Mouse (Mus musculus) embryonic facial prominence, embryonic 13.5 days (tissue): ENCODE measurements around the gene Rab25. TPM values are rescaled to one million over a fixed set of nuclear protein-coding genes. Genes with fewer than 3 reads are reported as not detected.

Experiments used
- ATAC-seq: fragments of 200-750 bp; cut with Nextera tagmentation; 2 replicates; pipeline ENCODE4 v1.8.0; 2017; ENCODE audit warnings: low read depth; ENCODE audit not compliant: insufficient number of reproducible peaks, insufficient read depth, low FRiP score, low TSS enrichment
- H3K27ac ChIP-seq: fragments of 300-500 bp; sonication (generic); 2 replicates; pipeline ENCODE4 v1.5.1; 2015; ENCODE audit warnings: moderate library complexity, mild to moderate bottlenecking, inconsistent platforms
- H3K27me3 ChIP-seq: fragments of 300-500 bp; sonication (generic); 2 replicates; pipeline ENCODE4 v1.6.1; 2015; ENCODE audit warnings: mild to moderate bottlenecking, inconsistent platforms
- H3K36me3 ChIP-seq: fragments of 300-500 bp; sonication (generic); 2 replicates; pipeline ENCODE4 v1.6.1; 2015; ENCODE audit warnings: mild to moderate bottlenecking, inconsistent platforms
- H3K4me1 ChIP-seq: fragments of 300-500 bp; sonication (generic); 2 replicates; pipeline ENCODE4 v1.6.1; 2015; ENCODE audit warnings: inconsistent platforms
- H3K4me2 ChIP-seq: fragments of 300-500 bp; sonication (generic); 2 replicates; pipeline ENCODE4 v1.6.1; 2015; ENCODE audit warnings: moderate library complexity, mild to moderate bottlenecking, inconsistent platforms
- H3K4me3 ChIP-seq: fragments of 300-500 bp; sonication (generic); 2 replicates; pipeline ENCODE4 v1.5.1; 2015; ENCODE audit warnings: mild to moderate bottlenecking, inconsistent platforms
- H3K9ac ChIP-seq: fragments of 300-500 bp; sonication (generic); 2 replicates; pipeline ENCODE4 v1.6.1; 2015; ENCODE audit warnings: mild to moderate bottlenecking, inconsistent platforms
- H3K9me3 ChIP-seq: fragments of 300-500 bp; sonication (generic); 2 replicates; pipeline ENCODE4 v1.6.1; 2016; ENCODE audit warnings: inconsistent platforms
- WGBS: fragments of 180-500 bp; shearing (Covaris S2); methylation state at CpG from one replicate; pipeline ENCODE4 v1.1.7; 2015; ENCODE audit warnings: mixed read lengths; 5-methylcytosine and 5-hydroxymethylcytosine counted together
- polyA plus RNA-seq: library from polyadenylated mRNA; unstranded; fragments of >200 nt; fragmentation: Nextera tagmentation; extraction: Ambion mirVana; gene quantifications from 2 replicates; pipeline ENCODE4 v1.2.1, GENCODE M21; 2015

Rab25 gene
- polyA plus RNA-seq, 1 experiment from 2014 or later = 19.5 TPM

DNA sequence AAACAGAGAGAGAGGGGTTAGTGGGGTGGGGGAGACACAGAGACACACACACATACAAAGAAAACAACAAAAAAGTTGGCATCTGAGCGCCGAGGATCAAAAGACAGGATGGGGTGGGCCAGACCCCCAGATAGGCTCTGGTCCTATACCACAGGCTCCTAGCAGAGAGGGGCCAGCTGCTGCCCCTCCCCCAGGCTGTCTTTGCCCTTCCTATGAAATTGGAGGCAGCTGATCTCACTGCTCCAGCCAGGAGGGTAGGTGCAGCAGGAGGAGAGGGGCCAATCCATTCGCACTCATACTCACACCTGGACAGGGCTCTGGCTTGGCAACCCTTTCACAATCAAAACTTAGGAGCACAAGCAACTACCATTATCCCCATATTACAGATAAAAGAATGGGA is 38.9 kb downstream of the Rab25 start:
- no peak for ATAC-seq
- H3K4me2 ChIP-seq = peak overlapping the region; percentile 59
- H3K27ac ChIP-seq = peak overlapping the region; percentile 91
- H3K4me1 ChIP-seq = peaks cover 83% of the 10 kb centered on the region
- no peaks in the 10 kb centered on the region for H3K9me3 ChIP-seq
- H3K27me3 ChIP-seq = no peaks in the 10 kb centered on the region
- 53% methylated on average over 3 of the region's 3 CpGs for WGBS
- peak overlapping the region; percentile 63 for H3K9ac ChIP-seq
- H3K36me3 ChIP-seq = no peaks in the 10 kb centered on the region
- H3K4me3 ChIP-seq = peak overlapping the region; percentile 33

DNA sequence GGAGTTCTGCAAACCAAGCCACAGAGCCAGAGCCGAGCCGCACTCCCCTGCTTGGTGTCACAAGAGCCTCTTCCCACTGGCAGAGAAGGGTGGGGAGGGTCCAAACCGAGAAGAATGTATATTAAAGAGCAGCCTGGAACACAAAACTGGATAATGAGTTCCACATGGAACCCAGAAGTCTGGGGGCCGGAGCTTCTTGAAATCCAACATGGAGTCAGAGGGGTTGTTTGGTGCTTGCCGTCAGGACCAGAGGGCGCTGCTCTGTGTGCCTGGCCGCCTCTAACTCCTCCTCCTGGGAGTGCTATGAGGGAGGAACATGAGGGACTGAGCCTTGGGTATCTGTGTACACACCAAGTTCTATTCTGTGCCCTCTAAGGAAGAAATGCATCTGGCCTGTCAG is 42.3 kb downstream of the Rab25 start:
- Histone ChIP-seq H3K36me3 (peaks cover under 1% of the 10 kb centered on the region; the same call in 1 of the 2 replicates), H3K27me3 (no peaks in the 10 kb centered on the region), H3K4me3 (0 out of 2 replicates have a peak overlapping the region, but pooled peaks have one; percentile 6), H3K9ac (peak overlapping the region; percentile 51; the same call in 1 of the 2 replicates), H3K9me3 (no peaks in the 10 kb centered on the region), H3K27ac (peak overlapping the region; percentile 99), H3K4me2 (peak overlapping the region; percentile 43), H3K4me1 (peaks cover 72% of the 10 kb centered on the region)
- ATAC-seq = no peak
- WGBS = 22% methylated on average over 7 of the region's 7 CpGs

DNA sequence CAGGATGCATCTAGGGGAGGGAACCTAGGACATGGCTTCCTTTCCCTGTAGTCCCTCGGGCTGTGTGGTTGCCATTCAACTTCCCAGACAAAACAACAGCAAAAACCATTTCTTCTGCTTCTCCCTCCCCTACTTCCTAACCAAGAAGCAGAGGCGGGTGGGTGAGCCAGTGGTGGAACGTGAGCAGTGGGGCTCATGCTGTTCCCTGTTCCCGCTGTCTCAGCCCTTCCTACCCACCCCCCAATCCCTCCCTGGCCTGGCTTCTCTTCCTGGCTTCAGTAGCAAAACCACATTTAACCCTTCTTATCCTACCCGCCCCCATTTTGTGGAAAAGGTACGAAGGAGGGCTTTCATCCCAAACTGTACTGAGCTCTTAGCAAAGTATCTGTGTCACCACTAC is 43.0 kb downstream of the Rab25 start:
- H3K4me2 ChIP-seq = peak overlapping the region; percentile 43
- H3K4me1 ChIP-seq = peaks cover 72% of the 10 kb centered on the region
- 0 out of 2 replicates have a peak overlapping the region, but pooled peaks have one; percentile 51 for H3K9ac ChIP-seq
- peaks cover 5% of the 10 kb centered on the region for H3K36me3 ChIP-seq
- H3K27me3 ChIP-seq = no peaks in the 10 kb centered on the region
- 0 out of 2 replicates have a peak overlapping the region, but pooled peaks have one; percentile 6 for H3K4me3 ChIP-seq
- H3K9me3 ChIP-seq = no peaks in the 10 kb centered on the region
- no peak for ATAC-seq
- peak overlapping the region; percentile 99 for H3K27ac ChIP-seq
- 27% methylated on average over 6 of the region's 6 CpGs for WGBS

DNA sequence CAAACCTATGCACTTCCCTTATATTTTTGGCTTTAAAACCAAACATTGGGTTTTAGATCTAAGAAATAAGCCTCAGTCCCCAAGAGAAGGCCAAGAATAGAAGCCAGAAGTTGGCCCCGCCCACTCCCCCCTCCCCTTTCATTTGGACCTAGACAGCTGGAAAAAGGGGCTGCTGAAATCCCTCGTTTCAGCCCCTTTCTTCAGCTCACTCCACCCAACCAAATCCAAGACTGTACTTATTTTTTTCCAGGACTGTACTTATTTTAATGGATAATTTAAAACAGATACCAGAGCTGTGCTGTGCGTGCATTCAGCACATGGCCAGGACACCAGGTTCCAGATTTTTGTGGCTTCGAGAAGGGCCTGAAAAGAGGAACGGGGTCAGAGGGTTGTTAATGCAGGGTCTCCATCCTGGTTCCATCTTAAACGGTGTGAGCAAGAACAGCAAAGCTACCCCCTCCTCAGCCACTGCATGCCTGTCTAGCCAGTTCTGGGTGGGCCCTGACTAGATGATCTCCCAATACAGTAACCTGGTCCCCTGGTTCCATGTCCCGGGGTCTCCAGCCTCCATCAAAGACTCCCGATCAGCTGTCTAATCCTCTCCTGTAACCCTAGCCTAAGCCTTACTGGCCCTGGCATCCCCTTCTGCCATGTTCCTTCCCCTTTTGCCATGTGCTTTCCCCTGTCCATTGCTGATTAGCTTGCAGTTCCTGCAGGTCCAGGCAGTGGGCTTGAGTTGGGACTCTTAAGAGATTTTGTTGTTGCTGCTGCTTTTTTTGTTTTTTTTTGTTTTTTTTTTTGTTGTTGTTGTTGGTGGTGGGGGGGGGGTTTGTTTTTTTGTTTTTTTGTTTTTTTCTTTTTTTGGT is 44.0 kb downstream of the Rab25 start:
- peaks cover 68% of the 10 kb centered on the region for H3K4me1 ChIP-seq
- H3K4me3 ChIP-seq = peak overlapping the region; percentile 96
- H3K27ac ChIP-seq = peak overlapping the region; percentile 99
- 13% methylated on average over 8 of the region's 8 CpGs for WGBS
- peak overlapping the region; percentile 27 for H3K9ac ChIP-seq
- H3K4me2 ChIP-seq = peak overlapping the region; percentile 91
- ATAC-seq = peak; percentile 33; the same call in 1 of the 2 replicates
- no peaks in the 10 kb centered on the region for H3K9me3 ChIP-seq
- no peaks in the 10 kb centered on the region for H3K27me3 ChIP-seq
- peaks cover 13% of the 10 kb centered on the region for H3K36me3 ChIP-seq

DNA sequence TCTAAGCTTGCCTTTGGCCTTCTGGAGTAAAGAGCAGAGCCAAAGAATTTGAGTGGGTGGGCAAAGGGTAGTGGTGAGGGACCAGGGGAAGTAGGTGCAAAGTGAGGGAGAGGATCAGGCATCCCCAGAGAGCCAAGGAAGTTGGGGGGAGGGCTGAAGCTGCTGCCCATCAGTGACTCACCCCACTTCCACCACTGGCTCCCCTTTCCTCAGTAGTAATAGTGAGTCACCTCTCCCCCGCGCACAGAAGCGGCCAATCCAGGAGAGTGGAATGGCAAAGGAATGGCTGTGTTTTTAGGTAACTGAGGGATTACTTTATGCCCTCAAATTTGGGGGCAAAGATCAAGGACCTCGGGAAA is 44.6 kb downstream of the Rab25 start:
- H3K27me3 ChIP-seq = no peaks in the 10 kb centered on the region
- WGBS = 9% methylated on average over 4 of the region's 4 CpGs
- H3K27ac ChIP-seq = peak overlapping the region; percentile 99
- peak overlapping the region; percentile 96 for H3K4me3 ChIP-seq
- no peaks in the 10 kb centered on the region for H3K9me3 ChIP-seq
- peak overlapping the region; percentile 97 for H3K9ac ChIP-seq
- peak overlapping the region; percentile 91 for H3K4me2 ChIP-seq
- H3K36me3 ChIP-seq = peaks cover 19% of the 10 kb centered on the region
- peaks cover 67% of the 10 kb centered on the region for H3K4me1 ChIP-seq
- peak; percentile 32; the same call in 1 of the 2 replicates for ATAC-seq

DNA sequence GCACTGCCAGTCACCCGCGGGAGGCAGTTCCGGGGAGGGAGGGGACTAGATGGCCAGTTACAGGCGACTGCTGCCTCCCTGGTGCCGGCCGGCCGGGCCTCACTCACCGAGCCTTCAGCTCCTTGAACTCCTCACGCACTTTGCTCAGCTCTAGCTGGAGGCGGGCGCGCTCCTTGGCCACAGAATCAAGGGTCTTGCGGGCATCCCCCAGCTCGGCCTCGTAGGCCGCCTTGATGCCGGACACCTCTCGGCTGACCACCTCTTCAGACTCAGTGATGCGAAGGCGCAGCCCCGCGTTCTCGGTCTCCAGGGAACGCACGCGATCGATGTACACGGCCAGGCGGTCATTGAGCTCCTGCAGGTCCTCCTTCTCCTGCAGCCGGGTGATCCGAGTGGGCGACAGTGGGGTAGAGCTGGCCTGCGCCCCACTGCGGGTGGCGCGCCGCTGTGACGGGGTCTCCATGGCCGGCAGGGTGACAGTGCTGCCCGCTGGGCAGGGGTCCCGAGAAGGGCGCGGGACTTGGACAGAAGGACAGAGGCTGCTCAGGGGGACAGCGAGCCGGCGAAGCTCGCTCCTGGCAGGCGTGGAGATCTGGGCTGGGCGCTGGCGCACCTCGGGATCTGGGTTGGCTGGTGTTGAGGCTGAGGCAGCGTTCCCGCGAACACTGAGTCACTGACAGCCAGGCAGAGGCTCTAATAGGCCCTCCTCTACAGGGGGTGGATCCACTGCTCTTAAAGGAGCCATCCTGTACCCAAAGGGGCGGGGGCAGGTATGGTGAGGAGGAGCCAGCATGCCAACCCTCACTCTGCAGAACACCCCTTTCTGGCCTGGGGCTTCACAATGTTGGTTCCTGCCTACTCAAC is 45.2 kb downstream of the Rab25 start:
- Histone ChIP-seq H3K27ac (peak overlapping the region; percentile 99), H3K4me2 (peak overlapping the region; percentile 91), H3K9me3 (no peaks in the 10 kb centered on the region), H3K36me3 (peaks cover 20% of the 10 kb centered on the region), H3K4me3 (peak overlapping the region; percentile 96), H3K9ac (peak overlapping the region; percentile 97), H3K4me1 (peaks cover 67% of the 10 kb centered on the region), H3K27me3 (no peaks in the 10 kb centered on the region)
- under 1% methylated on average over 55 of the region's 55 CpGs for WGBS
- ATAC-seq = peak; percentile 84

DNA sequence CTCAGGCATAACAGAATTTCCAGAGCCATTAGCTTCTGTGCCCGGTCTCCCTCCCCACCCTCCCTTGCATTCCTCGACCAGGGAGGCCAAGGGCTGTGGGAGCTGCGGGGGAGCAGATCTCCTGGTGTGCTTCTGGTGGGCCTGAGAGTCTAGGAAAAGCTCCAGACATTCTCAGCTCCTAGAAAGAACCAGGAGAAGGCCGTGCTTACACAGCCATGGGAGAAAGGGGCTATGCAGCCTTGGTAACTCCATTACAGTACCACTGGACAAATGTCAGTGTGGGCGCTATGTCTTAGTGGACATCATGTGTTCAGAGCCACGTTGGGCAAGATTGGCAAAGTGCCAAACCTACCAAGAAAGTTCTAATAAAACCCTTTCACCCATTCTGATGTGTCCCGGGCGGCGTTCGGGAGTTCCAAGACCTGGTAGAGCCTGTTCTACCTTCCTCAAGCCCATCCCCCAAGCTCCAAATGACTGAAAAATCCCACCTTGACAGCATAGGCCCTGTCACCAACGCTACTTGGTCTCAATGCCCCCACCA is 46.0 kb downstream of the Rab25 start:
- WGBS = 7% methylated on average over 11 of the region's 11 CpGs
- H3K4me2 ChIP-seq = peak overlapping the region; percentile 91
- peaks cover 65% of the 10 kb centered on the region for H3K4me1 ChIP-seq
- H3K27me3 ChIP-seq = no peaks in the 10 kb centered on the region
- H3K36me3 ChIP-seq = peaks cover 28% of the 10 kb centered on the region
- peak overlapping the region; percentile 96 for H3K4me3 ChIP-seq
- peak overlapping the region; percentile 97 for H3K9ac ChIP-seq
- ATAC-seq = no peak
- H3K27ac ChIP-seq = peak overlapping the region; percentile 99
- H3K9me3 ChIP-seq = no peaks in the 10 kb centered on the region

DNA sequence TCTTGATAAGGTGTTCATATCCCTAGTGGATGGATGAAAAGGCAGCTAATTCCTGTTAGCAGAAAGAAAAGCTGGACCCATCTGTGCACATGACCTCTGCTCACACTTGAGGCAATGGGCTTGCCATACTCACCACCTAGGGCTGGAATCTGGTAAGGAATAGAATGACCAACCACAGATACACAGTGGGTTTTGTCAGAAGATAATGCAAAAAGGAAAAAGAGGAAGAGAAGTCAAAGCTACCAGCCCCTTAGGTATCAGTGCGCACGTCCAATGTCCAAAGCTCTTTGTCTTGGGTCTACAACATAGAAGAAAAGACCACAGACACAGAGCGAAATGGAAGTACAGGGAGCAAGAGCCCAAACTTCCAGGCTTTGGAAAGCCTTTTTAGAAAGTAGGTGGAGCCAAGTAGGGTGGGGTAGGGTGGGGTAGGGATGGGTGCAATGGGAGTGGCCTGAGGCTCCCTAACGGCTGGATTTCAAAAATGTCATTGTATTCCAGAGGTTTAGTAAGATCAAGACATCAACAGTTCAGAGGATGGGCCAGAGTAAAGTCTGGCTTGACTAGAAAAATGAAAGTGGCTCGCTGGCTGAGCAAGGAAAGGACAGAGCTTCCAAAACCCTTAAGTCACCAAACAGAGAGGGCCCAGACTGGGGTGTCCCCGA is 46.6 kb downstream of the Rab25 start:
- H3K4me3 ChIP-seq = peak overlapping the region; percentile 96
- no peaks in the 10 kb centered on the region for H3K27me3 ChIP-seq
- no peak for ATAC-seq
- H3K36me3 ChIP-seq = peaks cover 28% of the 10 kb centered on the region
- WGBS = 46% methylated on average over 6 of the region's 6 CpGs
- H3K9me3 ChIP-seq = no peaks in the 10 kb centered on the region
- peak overlapping the region; percentile 91 for H3K4me2 ChIP-seq
- peaks cover 61% of the 10 kb centered on the region for H3K4me1 ChIP-seq
- peak overlapping the region; percentile 97 for H3K9ac ChIP-seq
- H3K27ac ChIP-seq = peak overlapping the region; percentile 99

DNA sequence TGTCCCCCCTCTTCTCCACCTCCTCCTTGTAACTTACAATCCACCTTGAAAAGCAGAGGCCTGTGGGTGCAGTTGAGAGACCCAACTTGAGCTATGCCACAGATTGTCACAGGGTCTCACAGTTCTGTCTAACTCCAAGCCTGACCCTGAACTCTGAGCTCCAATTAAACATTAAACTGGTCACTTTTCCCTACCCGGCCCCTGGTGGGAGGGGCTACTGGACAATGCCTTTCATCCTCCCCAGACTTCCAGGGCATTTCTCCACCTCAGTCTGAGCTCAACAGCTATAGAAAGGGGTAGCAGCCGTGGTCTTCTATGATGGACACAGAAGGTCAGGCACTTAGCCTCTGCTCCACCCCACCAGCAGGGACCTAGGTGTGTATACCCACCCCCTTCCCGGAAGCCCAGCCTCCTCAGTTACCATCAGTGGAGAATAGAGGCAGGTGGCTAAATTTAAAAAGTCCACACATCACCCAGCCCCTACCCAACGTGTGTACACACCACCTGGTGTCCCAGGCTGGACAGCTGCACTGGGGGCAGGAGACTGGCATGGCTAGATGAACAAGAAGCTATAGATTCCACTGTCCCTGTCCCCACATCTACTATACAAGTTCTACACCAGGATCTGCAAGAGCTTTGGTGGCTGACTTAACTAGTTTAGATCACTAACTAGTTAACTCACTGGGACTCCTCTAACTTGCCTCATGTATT is 47.3 kb downstream of the Rab25 start:
- WGBS = 58% methylated on average over 4 of the region's 4 CpGs

DNA sequence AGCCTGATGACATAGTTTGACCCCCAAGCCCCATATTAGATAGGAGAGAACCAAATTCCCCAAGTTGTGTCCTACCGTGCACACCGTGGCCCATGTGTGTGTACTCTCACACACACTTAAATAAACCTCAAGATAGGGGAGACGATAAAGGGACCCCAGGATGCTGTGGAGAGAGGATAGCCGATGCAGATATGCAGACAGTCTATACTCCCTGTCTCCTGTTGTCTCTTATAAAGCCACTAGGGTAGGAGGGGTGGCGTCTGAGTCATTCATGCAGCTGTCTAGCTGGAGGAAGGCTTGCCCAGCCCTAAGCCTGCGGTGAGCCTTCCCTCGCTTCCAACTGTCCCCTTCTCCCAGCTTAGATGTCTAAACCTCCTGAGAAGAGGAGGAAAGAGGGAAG is 48.0 kb downstream of the Rab25 start:
- H3K4me1 ChIP-seq = peaks cover 58% of the 10 kb centered on the region
- H3K27ac ChIP-seq = no peak overlapping the region
- no peaks in the 10 kb centered on the region for H3K9me3 ChIP-seq
- 86% methylated on average over 7 of the region's 7 CpGs for WGBS
- peak overlapping the region; percentile 91 for H3K4me2 ChIP-seq
- peak overlapping the region; percentile 96; the same call in 1 of the 2 replicates for H3K4me3 ChIP-seq
- no peak overlapping the region for H3K9ac ChIP-seq
- no peak for ATAC-seq
- H3K36me3 ChIP-seq = peaks cover 36% of the 10 kb centered on the region
- no peaks in the 10 kb centered on the region for H3K27me3 ChIP-seq

More for the DNA sequence above, 47.3 kb downstream of the Rab25 start:
- Histone ChIP-seq H3K27ac (no peak overlapping the region), H3K4me3 (peak overlapping the region; percentile 96), H3K4me2 (peak overlapping the region; percentile 91), H3K9me3 (no peaks in the 10 kb centered on the region), H3K9ac (peak overlapping the region; percentile 97), H3K36me3 (peaks cover 31% of the 10 kb centered on the region), H3K4me1 (peaks cover 58% of the 10 kb centered on the region), H3K27me3 (no peaks in the 10 kb centered on the region)
- ATAC-seq = no peak
